Mouse (Mus musculus) adrenal gland, adult 2 months (tissue): ENCODE measurements at regions not wholly inside any gene's neighbourhood (a gene's known extent, or its start where the extent isn't known, plus 50 kb on each side); places are given as distances from the start of the nearest gene placed in this dataset.
A peak's percentile ranks its signal among the peaks of the same experiment; 100 is the strongest.

Experiments used
- DNase-seq: peaks from one replicate; pipeline ENCODE4 v3.0.0; 2021

DNA sequence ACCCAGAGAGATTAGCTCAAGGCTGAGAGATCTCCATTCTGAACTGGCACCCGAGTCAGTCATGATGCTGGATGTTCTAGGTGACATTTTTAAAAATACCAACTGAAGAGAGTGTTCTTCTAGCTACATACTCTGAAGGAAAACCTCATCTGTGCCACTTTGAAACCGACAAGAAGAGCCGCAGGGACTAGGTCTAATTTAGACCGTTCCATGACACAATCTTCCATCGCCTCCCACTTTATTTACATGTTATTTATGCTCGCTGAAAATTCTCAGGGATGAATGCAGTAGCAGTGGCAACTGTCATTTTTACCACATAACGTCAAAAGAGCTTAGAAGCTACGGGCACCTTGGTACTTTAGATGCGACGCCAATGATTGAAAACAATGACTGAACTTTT, 514.1 kb upstream of the Gm10131 start:
- no peak for DNase-seq

DNA sequence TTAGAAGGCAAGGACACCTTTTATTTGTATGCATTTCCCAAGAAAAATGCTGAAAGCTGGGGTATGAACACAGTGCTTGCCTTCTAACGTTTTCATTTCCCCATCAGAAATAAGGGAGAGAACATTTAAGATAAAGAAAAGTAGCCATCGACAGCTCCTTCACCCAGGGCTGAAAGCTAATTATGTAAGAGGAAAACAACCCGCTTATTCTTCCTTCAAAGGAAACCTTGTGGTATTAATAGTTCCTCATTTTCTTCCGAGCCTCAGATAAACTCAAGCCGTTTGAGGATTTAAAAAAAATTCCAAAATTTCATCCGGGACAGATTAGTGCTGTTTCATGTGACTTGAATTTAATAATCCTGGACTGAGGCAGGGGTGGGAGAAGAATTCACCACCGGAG, 512.2 kb upstream of the Gm10131 start:
- no peak for DNase-seq

DNA sequence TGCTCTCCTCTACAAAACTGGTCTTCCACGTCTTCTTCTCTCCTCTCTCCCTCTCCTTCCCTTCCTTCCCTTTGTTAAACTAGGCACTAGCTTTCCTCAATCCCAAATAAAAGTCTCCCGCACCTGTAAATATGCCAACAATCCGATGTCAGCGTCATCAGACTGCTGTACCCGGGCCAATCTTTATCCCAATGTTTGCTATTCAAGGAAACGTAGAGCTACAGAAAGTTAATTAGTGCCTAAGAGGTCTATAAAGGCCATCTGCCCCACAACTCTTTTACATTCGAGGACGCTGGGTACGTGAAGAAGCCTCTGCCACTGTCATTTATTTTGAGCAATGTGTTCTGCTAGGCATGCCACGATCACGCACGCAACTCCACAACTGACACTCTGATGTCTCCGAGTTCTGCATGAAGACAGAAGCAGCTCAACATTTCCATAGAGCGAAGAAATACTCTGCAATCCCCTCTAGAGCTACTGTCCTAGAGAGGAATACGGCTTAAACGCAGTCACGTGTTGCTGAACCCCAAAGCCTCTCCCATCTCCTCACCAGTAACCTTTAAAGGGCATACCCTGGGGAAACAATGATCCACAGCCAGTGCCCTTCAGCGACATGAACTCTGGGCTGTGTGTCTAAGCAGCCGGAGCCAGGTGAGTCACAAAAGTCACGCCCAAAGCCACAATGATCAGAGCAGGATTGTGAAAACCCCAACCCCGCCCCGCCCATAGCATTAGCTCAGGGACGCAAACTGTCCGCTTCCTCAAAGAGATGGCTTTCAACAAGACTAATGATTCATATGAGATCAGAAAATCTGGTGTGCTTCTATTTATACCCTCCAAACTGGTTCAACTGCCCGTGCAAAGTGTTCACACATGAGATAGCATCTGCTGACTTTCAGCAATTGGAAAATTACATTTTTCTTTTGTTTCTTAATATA, 510.9 kb upstream of the Gm10131 start:
- peak; percentile 64 for DNase-seq

DNA sequence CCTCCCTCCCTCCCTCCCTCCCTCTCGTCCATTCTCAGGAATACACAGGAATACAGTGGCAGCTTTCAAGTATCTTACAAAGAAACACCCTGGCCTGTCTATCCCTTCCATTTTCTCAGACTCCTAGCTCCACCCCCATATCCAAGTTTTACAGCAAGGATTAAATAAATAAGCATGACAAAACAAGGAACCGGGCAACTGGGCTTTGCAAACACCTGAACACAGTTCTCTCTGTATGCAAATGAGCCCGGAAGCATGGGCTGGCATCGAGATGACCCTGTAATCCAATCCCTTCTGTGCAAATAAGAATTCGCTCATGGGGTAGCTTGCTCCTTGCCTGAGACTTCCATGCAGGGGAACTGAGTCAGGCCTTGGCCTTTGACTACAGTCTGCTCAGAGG, 506.5 kb upstream of the Gm10131 start:
- DNase-seq, result no peak

DNA sequence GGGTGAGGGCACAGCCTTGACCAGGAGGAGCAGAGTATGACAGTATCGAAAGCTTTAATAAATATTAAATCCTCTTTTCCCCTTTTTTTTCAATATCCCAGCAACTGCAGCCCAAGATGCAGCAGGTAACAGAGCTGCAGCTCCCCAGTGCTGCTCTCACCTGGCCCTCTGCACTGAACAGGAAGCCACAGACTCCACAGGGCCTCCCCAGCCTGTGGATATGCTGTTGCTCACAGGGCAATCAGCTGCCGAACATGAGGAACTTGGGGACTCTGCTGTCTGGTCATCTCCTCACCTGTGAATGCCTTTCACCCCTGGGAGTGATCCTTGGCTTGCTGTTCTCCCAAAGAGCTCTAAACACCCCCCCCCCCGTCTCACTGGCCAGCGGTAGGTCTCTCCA, 503.4 kb upstream of the Gm10131 start:
- no peak for DNase-seq

- DNase-seq, result no peak
Measured at GRCm38 (mm10) chr8:34614031-34614526, 502.5 kb upstream of the Gm10131 start.

DNA sequence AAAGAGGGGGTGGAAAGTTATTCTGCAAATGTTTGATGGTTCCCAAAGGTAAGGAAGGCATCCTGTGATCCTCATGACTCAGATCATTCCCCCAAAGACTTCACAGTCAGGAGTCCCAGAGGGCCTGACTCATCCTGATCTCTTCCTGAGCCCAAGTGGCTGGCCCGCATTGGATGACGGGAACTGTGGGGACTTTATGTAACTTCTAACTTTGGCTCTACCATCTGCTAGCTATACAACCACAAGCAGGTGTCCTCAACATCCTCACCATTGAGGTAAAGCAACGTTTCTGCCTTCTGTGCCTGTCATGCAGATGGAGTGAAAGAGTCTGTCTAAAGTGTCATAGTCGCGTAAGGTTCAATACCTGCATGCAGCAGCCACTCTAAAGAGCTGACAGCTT, 501.6 kb upstream of the Gm10131 start:
- DNase-seq, result no peak

DNA sequence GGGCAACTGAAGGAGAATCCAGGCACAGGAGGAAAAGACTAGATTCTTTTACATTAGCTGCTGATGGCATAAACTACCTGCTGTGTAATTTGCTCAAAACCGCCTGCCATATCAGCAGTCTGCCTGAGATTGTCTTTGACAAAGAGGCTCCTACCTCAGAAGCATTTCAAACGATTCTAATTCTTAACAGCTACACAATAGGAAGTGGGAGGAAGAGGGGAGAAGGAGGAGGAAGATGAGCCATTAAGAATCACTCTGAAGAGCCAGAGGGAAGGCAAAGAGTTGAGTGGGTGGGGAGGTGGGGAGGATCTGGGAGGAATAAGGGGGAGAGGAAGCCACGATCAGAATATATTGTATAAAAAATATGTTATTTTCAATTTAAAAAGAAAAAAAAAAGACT, 500.9 kb upstream of the Gm10131 start:
- DNase-seq, result no peak

DNA sequence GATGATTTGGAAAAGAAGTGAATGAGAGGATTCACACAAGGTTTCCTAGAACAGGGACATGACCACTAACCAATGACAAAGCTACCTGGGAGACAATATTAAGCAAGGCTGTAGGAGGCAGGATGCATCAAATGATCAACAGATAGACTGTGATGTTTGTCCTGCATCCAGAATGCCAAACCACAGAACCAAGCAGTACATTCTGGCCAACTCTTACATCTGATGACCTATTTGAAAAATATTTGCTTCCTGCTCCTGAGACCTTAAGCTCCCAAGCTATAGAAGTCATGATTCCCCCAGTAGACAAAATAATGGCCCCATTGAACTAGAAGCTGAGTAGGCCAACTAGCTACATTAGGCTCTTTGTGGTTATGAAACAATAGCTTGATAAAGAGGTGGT, 498.6 kb upstream of the Gm10131 start:
- no peak for DNase-seq

- DNase-seq, result no peak
Measured at GRCm38 (mm10) chr8:34607426-34607825, 495.9 kb upstream of the Gm10131 start.

DNA sequence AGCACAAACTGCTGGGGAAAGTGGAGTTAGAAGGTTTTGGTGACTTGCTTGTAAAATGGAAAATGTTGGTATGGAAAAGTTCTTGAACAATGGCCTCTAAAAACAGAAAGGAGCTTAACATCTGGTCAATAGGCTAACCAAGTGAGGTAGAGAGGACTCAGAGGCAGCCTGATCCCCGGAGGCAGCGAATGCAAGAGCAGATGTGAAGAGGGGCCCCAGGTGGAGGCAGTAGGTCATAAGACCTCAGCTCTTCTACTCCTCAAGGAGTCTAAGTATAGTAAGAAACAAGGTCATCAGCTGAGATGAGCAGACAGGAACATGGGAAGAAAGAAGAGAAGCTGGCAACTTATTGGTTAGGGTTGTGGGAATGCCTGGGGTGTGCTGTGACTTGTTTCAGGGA, 493.5 kb upstream of the Gm10131 start:
- DNase-seq, result no peak

GRCm38 (mm10) chr8:34604581-34604980, 493.0 kb upstream of the Gm10131 start:
- no peak for DNase-seq

GRCm38 (mm10) chr8:34601426-34601953, 490.0 kb upstream of the Gm10131 start:
- DNase-seq, result no peak

GRCm38 (mm10) chr8:34600880-34601279, 489.3 kb upstream of the Gm10131 start:
- peak; percentile 72 for DNase-seq

- no peak for DNase-seq
Measured at GRCm38 (mm10) chr8:34596593-34596992, 485.1 kb upstream of the Gm10131 start.

DNA sequence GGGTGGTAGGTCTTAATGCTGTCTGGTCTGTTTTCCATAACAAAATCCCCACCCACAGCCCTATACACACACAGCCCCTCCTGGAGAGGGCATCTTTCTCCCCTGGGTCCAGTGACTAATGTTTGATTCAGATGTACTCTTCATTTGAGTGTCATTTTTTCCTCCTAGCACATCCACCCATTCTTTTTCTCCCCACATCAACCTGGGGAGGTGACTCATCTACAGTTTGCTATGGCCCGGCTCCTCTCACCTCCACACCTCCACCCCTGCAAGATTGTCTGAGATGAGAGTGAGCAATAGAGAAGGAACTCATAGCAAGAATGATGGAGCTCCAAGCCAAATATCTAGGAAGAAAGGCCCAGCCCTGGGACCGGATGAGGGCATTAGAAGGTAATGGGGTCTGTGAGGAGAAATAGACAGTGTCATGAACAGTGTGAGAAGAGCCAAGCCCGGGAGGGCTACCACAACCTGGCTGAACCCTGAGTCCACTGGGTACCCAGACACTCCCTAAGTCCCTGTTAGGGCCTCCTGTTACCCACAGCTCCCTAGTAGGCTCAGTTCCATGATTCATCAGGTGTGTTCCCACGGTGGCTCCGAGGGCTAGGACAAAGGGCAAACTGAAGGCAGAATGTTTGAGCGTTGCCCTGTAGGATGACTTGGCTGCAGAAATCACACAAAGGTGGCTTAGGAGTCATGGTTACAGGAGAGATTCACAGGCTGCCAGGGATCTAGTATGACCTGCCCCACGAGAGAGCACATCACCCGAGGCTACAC, 479.6 kb upstream of the Gm10131 start:
- no peak for DNase-seq

- DNase-seq, result no peak
Measured at GRCm38 (mm10) chr8:34578043-34578442, 466.5 kb upstream of the Gm10131 start.

GRCm38 (mm10) chr8:34574009-34574408, 462.5 kb upstream of the Gm10131 start:
- no peak for DNase-seq

GRCm38 (mm10) chr8:34573007-34573881, 461.7 kb upstream of the Gm10131 start:
- DNase-seq, result peak; percentile 78

DNA sequence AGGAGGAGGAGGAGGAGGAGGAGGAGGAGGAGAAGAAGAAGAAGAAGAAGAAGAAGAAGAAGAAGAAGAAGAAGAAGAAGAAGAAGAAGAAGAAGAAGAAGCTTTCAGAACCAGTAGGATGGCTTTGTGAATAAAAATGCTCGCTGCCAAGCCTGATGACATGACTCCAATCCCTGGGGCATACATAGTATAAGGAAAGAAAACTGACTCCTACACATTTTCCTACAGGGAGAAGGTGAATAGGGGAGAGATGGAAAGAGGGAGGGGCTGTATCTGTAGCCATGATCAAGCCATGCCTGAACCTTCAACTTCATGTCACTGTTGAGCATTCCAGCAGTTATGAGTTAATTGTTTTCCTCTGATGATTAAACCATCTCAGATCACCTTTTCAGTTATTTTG, 460.2 kb upstream of the Gm10131 start:
- DNase-seq, result no peak

GRCm38 (mm10) chr8:34562278-34562677, 450.7 kb upstream of the Gm10131 start:
- DNase-seq, result peak; percentile 44

GRCm38 (mm10) chr8:34549786-34550185, 438.2 kb upstream of the Gm10131 start:
- DNase-seq, result peak; percentile 40
